Mouse (Mus musculus) stomach, postnatal 0 days (tissue): ENCODE data around the gene Erc2.

ENCODE experiments used
- CTCF ChIP-seq: IDR thresholded peaks from 2 replicates; pipeline ENCODE4 v1.5.1; 2016; ENCODE audit warnings: antibody characterized with exemption, low read depth, mild to moderate bottlenecking, moderate library complexity
- EP300 ChIP-seq: optimal IDR thresholded peaks from 2 replicates; pipeline ENCODE3; 2016; ENCODE audit warnings: antibody characterized with exemption

- no peak for TF ChIP-seq CTCF
- no peak for TF ChIP-seq EP300
Observed at GRCm38 (mm10) chr14:27998551-27998950, 376.3 kb downstream of the Erc2 start.
